Mouse (Mus musculus) testis, postnatal 10 days (tissue): Measurements from ENCODE around the gene Tmem255a.

Experiments used
- DNase-seq: peaks from one replicate; pipeline ENCODE4 v3.0.0; 2021; ENCODE audit warnings: low spot score

The Tmem255a gene

GRCm38 (mm10) chrX:38251851-38252571, at the start of gene Tmem255a:
Gene Tmem255a (minus strand): TSS chrX:38252439.
- peak; percentile 44 for DNase-seq

GRCm38 (mm10) chrX:38259610-38260009, 7.4 kb upstream of the Tmem255a start:
- no peak for DNase-seq

GRCm38 (mm10) chrX:38250352-38250950, 1.8 kb downstream of the Tmem255a start:
- peak; percentile 48 for DNase-seq

GRCm38 (mm10) chrX:38249640-38250351, 2.4 kb downstream of the Tmem255a start:
- DNase-seq, result peak; percentile 77

GRCm38 (mm10) chrX:38247601-38248000, 4.6 kb downstream of the Tmem255a start:
- no peak for DNase-seq

- DNase-seq, result no peak
Observed at GRCm38 (mm10) chrX:38247108-38247507, 5.1 kb downstream of the Tmem255a start.

GRCm38 (mm10) chrX:38237731-38238130, 14.5 kb downstream of the Tmem255a start:
- peak; percentile 55 for DNase-seq

- no peak for DNase-seq
Observed at GRCm38 (mm10) chrX:38229888-38230287, 22.4 kb downstream of the Tmem255a start.

- no peak for DNase-seq
Observed at GRCm38 (mm10) chrX:38222757-38223156, 29.5 kb downstream of the Tmem255a start.

- DNase-seq, result no peak
Observed at GRCm38 (mm10) chrX:38217676-38217991, 34.6 kb downstream of the Tmem255a start.

- peak; percentile 39 for DNase-seq
Observed at GRCm38 (mm10) chrX:38216986-38217675, 35.1 kb downstream of the Tmem255a start.

- DNase-seq, result no peak
Observed at GRCm38 (mm10) chrX:38207392-38207791, 44.8 kb downstream of the Tmem255a start.

- no peak for DNase-seq
Observed at GRCm38 (mm10) chrX:38201816-38202215, 50.4 kb downstream of the Tmem255a start.

GRCm38 (mm10) chrX:38190458-38190764, 61.8 kb downstream of the Tmem255a start:
- DNase-seq, result no peak

GRCm38 (mm10) chrX:38189552-38190457, 62.4 kb downstream of the Tmem255a start, which contains the start of gene Zbtb33:
Gene Zbtb33 (plus strand): TSS chrX:38189793.
- DNase-seq, result peak; percentile 93

- no peak for DNase-seq
Observed at GRCm38 (mm10) chrX:38185520-38185919, 66.7 kb downstream of the Tmem255a start.

- peak; percentile 80 for DNase-seq
Observed at GRCm38 (mm10) chrX:38181608-38182258, 70.5 kb downstream of the Tmem255a start.

- DNase-seq, result peak; percentile 42
Observed at GRCm38 (mm10) chrX:38180656-38181607, 71.3 kb downstream of the Tmem255a start.

- peak; percentile 46 for DNase-seq
Observed at GRCm38 (mm10) chrX:38179891-38180310, 72.3 kb downstream of the Tmem255a start.

GRCm38 (mm10) chrX:38166592-38166991, 85.6 kb downstream of the Tmem255a start:
- no peak for DNase-seq
